Mouse (Mus musculus): ENCODE measurements around the gene Ang6. TPM values are rescaled to one million over a fixed set of nuclear protein-coding genes. Genes with fewer than 3 reads are reported as not detected.
"Not testable (repeated sequence)": the region's sequence is repeated elsewhere in the genome, so short reads cannot be mapped to it uniquely, and the experiment has no call there.

The Ang6 gene
- polyA plus RNA-seq (2021) = not detected

DNA sequence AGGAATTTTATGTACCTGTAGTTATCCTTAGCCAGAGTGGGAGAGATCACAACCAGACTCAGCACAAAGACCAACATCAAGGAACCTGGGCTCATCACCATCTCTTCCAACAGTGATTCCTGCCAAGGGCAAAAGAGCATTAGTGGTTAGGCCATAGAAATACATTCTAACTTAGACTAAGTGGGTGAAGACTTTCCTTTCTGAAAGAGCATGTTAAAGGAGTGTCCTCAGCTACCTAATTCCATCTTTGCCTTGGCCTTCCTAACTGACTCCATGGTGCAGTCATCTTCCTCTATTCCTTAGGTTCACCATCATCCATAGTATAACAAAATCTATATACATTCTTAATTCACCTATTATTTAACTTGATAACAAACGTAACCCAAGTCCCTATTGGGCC, at the start of gene Ang6:
TSS of gene Ang6 (minus strand) at position 101 of the 400 bp plus-strand sequence.
- in situ Hi-C loops (cut with MboI; ENCODE audit: low pct_unique_long_range_greater_than_20kb) = no loop called here
- ChIA-PET CTCF (no interaction called here), POLR2A (no interaction called here)
- DNase-seq (ENCODE audit: low read depth, low spot score) (no peak), ATAC-seq (no peak)
- H3K27me3 ChIP-seq = no peaks in the 10 kb centered on the region
- TF ChIP-seq CTCF (IDR thresholded peaks at IDR 0.05) = no peak

DNA sequence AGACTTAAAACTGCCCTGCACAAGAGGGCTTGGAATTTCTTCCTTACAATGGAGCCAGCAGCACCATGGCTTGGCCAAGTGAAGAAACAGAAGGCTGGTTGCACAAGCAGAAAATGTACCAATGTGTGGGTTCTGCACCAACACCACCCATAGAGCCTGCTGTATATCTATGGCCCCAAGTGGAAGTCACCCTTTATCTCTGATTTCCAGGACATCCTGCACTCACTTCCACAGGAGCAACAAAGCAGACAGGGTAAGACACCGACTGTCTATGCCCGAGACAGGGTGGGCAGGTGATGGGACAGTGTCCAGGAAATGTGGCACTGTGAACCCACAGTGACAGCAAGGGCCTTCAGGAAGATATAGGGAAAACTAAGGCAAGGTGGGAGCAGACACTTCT, 44.5 kb upstream of the Ang6 start:
- ATAC-seq; DNase-seq (ENCODE audit: low read depth, low spot score); in situ Hi-C loops (cut with MboI; ENCODE audit: low pct_unique_long_range_greater_than_20kb); CTCF ChIA-PET; POLR2A ChIA-PET; H3K27me3 ChIP-seq: not testable (repeated sequence)

DNA sequence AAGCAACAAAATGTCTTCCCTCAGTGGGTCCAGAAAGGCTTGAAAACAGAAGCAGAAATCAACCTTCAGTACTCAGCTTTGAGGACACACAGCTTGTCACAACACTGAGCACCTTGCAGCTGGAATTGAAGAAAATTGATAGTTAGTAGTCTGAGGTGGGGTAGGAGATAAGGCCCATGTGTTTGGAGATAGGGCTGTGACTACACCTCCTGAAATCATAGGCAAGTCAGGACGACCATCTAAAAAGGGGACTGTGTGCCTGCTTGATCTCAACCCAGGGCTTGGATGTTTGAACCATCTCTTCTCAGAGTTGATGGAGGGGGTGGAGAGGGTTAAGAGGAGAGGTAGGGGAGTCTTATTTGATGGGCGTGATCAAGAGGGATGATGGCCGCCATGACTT, 29.8 kb upstream of the Ang6 start:
- ATAC-seq = not testable (repeated sequence)

DNA sequence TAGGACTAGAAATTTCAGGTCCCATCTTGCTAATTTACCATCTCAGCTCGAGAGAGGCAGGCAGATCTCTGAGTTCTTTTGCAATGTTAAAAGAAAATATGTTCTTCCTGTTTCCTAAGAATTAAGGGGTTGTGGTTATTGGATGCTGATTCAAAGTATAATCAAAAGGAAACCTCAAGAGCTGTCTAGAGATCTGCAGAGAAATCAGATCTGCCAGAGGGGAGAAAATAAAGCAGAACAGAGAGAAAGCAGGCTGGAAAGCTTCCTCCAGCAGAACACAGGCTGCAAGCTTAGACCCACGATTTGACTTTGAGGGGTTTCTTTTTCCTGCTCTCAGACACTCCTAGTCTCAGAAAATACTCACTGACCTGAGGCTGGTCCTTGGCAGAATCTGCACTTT, 7.6 kb upstream of the Ang6 start:
- H3K27me3 ChIP-seq; POLR2A ChIA-PET; DNase-seq (ENCODE audit: low read depth, low spot score); in situ Hi-C loops (cut with MboI; ENCODE audit: low pct_unique_long_range_greater_than_20kb); CTCF ChIA-PET; ATAC-seq: not testable (repeated sequence)

More for the DNA sequence above, 29.8 kb upstream of the Ang6 start:
- DNase-seq (ENCODE audit: low read depth, low spot score); in situ Hi-C loops (cut with MboI; ENCODE audit: low pct_unique_long_range_greater_than_20kb); CTCF ChIA-PET; H3K27me3 ChIP-seq; POLR2A ChIA-PET: not testable (repeated sequence)

DNA sequence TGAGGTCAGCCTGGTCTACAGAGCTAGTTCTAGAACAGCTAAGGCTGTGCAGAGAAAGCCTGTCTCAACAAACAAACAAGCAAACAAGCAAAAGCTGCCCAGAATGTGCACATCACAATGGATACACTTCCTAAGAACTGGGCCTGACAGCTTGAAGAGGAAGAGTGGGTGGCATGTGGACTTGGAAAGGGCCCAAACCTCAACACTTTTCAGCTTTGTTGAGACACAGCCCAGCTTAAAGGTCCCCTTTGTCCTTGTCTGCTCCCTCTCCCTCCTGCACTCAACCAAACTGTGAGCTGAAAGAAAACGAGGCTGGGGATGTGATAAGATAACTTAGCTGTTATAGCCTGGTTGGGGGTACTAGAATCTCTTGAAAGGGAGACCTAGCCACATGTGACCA, 6.0 kb upstream of the Ang6 start:
- ATAC-seq; H3K27me3 ChIP-seq; CTCF ChIA-PET; DNase-seq (ENCODE audit: low read depth, low spot score); in situ Hi-C loops (cut with MboI; ENCODE audit: low pct_unique_long_range_greater_than_20kb); POLR2A ChIA-PET: not testable (repeated sequence)

DNA sequence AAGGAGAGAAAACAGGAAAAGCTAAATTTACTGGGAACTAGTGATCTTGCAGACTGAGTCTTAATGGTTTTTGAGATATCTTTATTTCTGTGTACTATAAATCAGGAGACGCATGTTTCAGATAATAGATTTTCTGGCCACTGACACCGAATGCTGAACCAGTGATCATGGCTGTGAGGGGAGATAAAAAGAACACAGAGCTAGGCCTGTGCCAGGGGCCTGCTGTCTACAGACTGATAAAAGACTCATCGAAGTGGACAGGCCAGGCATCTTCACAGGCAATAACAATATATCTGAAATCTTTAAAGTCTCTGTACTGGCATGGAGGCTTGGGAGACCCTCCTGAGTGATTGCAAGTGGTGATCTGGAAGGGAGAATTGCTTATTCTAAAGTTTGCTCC, 469 bp downstream of the Ang6 start:
- no peak for TF ChIP-seq CTCF (IDR thresholded peaks at IDR 0.05)
- POLR2A ChIA-PET = no interaction called here
- CTCF ChIA-PET = no interaction called here

DNA sequence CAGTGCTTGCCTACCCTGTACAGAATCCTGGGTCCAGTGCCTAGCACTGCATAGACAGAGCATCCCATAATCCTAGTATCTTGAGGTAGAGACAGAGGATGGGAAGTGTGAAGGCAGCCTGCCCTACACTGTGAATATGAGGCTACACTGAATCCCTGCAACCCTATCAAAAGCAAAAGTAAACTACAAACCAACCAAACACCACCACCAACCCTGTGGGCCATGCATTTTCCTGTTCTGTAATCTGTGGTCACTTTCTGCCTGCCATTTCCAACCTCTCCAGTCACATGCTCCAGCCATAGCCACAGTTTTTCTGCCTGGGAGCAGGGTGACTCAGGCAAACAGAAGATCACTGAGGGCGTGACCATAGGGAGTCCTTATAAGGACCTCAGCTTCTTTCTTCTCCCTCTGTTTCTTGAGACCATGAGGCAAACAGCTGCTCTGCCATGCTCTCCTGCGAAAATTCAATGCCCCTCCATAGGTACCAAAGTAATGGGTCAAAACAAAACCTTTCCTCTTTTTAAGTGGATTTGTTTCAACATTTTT, 3.5 kb downstream of the Ang6 start:
- DNase-seq (ENCODE audit: low read depth, low spot score); ATAC-seq; H3K27me3 ChIP-seq; POLR2A ChIA-PET; CTCF ChIA-PET; in situ Hi-C loops (cut with MboI; ENCODE audit: low pct_unique_long_range_greater_than_20kb): not testable (repeated sequence)

More for the DNA sequence above, 469 bp downstream of the Ang6 start:
- in situ Hi-C loops (cut with MboI; ENCODE audit: low pct_unique_long_range_greater_than_20kb) = no loop called here
- ATAC-seq (no peak), DNase-seq (ENCODE audit: low read depth, low spot score) (no peak)
- H3K27me3 ChIP-seq = no peaks in the 10 kb centered on the region

DNA sequence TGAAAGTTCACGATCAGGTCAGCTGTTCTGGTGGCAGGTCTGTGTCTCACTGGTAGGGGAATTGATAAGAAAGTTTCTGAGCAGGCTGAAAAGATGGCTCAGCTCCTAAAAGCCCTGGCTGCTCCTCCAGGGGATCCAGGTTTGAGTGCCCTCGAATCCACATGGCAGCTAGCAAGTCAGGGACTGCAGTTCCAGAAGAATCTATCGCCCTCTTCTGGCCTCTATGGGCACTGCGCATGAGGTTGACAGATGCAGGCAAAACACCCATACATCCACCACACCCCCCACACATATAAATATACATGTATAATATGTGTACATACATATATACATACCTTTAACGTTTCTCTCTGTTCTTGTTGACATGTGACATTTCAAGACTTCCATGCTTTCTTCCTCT, 14.7 kb downstream of the Ang6 start:
- in situ Hi-C loops (cut with MboI; ENCODE audit: low pct_unique_long_range_greater_than_20kb); POLR2A ChIA-PET: not testable (repeated sequence)

DNA sequence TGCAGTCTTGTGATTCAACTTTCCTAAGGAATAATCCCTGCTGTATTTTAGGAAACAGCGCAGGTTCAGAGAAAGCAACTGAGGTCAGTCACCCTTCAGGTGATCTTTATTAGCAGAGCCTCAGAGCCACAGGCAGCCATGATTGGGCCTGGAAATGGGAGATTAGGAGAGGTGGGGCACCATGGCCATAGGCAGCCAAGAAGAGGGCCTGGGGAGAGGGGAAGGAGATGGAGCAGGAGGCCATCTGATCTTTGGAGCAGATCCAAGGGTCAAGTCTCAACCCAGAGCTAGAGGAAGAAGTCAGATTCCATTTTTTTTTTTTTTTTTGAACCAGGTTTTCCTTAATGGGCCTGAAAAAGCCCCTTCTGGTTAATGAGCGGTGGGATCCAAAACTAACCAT, 15.9 kb downstream of the Ang6 start:
- ChIA-PET CTCF (no interaction called here), POLR2A (no interaction called here)
- H3K27me3 ChIP-seq = no peaks in the 10 kb centered on the region
- in situ Hi-C loops (cut with MboI; ENCODE audit: low pct_unique_long_range_greater_than_20kb) = no loop called here
- TF ChIP-seq CTCF (IDR thresholded peaks at IDR 0.05) = no peak
- no peak for DNase-seq (ENCODE audit: low read depth, low spot score)
- ATAC-seq = no peak

More for the DNA sequence above, 14.7 kb downstream of the Ang6 start:
- CTCF ChIA-PET; H3K27me3 ChIP-seq; DNase-seq (ENCODE audit: low read depth, low spot score): not testable (repeated sequence)
- peak; percentile 62 for ATAC-seq
- peak; percentile 62 for TF ChIP-seq CTCF (IDR thresholded peaks at IDR 0.05)

DNA sequence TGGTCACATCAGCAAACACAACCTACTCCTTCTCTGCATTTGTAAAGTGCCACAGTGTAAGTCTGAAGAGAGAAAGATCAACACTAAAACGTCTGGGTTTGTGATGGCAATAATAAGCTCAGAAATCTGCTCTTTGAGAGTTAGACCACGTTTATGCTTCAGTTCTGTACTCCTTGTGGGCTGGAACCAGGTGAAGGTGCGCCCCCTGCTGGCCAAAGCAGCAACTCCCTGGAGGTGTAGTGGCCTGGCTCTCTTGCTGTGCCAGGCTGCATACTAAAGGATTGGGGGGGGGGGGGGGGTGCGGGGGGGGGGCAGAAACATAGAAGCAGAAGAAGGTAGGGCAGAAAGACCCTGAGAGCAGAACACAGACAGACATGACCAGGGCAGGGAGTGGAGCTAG, 18.2 kb downstream of the Ang6 start:
- DNase-seq (ENCODE audit: low read depth, low spot score) (no peak), ATAC-seq (peak; percentile 88)
- in situ Hi-C loops (cut with MboI; ENCODE audit: low pct_unique_long_range_greater_than_20kb) = no loop called here
- peak; percentile 61 for TF ChIP-seq CTCF (IDR thresholded peaks at IDR 0.05)
- ChIA-PET CTCF (no interaction called here), POLR2A (no interaction called here)
- no peaks in the 10 kb centered on the region for H3K27me3 ChIP-seq

DNA sequence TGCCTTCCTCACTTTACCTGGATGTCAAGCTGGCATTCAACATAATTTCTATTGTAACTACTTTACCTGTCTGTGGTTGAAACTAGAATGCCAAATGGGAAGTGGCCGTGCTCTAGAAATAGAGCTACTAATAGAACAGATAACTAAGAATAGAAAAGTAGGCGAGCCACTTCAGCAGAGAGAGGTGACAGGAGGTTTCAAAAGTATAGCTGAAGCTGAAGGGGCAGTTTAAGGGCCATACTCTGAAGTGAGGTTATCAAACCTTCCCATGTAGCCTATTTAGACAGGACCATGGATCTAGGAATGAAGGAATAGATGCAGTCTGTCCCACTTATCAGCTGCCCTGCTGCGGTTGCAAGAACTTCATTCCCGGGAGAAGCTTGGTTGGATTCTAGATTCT, 18.6 kb downstream of the Ang6 start:
- DNase-seq (ENCODE audit: low read depth, low spot score) (no peak), ATAC-seq (no peak)
- no peaks in the 10 kb centered on the region for H3K27me3 ChIP-seq
- in situ Hi-C loops (cut with MboI; ENCODE audit: low pct_unique_long_range_greater_than_20kb) = no loop called here
- no peak for TF ChIP-seq CTCF (IDR thresholded peaks at IDR 0.05)
- ChIA-PET POLR2A (no interaction called here), CTCF (no interaction called here)

DNA sequence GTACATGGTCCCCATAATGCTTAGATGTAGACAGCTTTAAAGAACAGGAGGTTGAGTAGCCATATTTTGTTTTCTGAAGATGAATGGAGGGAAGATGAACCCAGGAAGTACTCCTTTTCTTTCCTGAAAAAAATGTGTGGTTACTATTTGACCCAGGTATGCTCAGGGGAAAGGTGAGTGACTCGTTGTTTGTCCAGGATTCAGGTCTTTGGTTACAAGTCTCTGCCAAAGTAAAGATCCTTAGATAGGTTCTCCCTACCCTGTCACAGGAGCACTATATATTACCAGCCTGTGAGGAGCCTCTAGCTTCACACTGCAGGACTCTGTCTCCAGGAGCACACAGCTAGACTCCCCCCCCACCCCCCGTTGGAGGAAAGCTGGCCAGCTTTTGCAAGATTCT, 45.3 kb downstream of the Ang6 start, which contains the start of gene Ang5:
TSS of gene Ang5 (plus strand) at position 301 of the 400 bp plus-strand sequence.
- CTCF ChIA-PET; H3K27me3 ChIP-seq; in situ Hi-C loops (cut with MboI; ENCODE audit: low pct_unique_long_range_greater_than_20kb); DNase-seq (ENCODE audit: low read depth, low spot score); POLR2A ChIA-PET; ATAC-seq: not testable (repeated sequence)

DNA sequence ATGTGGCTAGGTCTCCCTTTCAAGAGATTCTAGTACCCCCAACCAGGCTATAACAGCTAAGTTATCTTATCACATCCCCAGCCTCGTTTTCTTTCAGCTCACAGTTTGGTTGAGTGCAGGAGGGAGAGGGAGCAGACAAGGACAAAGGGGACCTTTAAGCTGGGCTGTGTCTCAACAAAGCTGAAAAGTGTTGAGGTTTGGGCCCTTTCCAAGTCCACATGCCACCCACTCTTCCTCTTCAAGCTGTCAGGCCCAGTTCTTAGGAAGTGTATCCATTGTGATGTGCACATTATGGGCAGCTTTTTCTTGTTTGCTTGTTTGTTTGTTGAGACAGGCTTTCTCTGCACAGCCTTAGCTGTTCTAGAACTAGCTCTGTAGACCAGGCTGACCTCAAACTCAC, 47.0 kb downstream of the Ang6 start:
- ATAC-seq; CTCF ChIA-PET; DNase-seq (ENCODE audit: low read depth, low spot score); in situ Hi-C loops (cut with MboI; ENCODE audit: low pct_unique_long_range_greater_than_20kb); H3K27me3 ChIP-seq; POLR2A ChIA-PET: not testable (repeated sequence)

DNA sequence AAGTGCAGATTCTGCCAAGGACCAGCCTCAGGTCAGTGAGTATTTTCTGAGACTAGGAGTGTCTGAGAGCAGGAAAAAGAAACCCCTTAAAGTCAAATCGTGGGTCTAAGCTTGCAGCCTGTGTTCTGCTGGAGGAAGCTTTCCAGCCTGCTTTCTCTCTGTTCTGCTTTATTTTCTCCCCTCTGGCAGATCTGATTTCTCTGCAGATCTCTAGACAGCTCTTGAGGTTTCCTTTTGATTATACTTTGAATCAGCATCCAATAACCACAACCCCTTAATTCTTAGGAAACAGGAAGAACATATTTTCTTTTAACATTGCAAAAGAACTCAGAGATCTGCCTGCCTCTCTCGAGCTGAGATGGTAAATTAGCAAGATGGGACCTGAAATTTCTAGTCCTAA, 48.7 kb downstream of the Ang6 start:
- POLR2A ChIA-PET; DNase-seq (ENCODE audit: low read depth, low spot score); CTCF ChIA-PET; ATAC-seq; H3K27me3 ChIP-seq; in situ Hi-C loops (cut with MboI; ENCODE audit: low pct_unique_long_range_greater_than_20kb): not testable (repeated sequence)

Measured in Patski (cell line).